Mouse (Mus musculus) cerebellum, adult 11 months (tissue): Measurements from ENCODE around the gene Pusl1.

Source experiments
- DNase-seq: peaks from one replicate; pipeline ENCODE4 v3.0.0; 2022

Pusl1 gene

DNA sequence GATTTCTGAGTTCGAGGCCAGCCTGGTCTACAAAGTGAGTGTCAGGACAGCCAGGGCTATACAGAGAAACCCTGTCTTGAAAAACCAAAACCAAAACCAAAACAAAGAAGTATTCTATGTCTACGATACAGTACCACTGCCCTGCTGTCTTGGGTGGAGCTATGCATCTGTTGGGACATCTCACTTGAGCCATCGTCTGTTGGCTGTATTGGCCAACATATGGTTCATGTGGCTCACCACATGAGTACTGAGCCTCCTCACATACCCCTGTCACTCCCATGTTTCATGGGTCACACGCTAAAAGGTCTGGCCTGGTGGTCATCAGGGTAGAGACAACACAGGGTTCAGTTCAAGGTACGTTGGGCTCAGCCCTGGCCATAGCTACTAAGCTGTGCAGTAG lies 5.3 kb downstream of the Pusl1 start:
- DNase-seq = no peak

DNA sequence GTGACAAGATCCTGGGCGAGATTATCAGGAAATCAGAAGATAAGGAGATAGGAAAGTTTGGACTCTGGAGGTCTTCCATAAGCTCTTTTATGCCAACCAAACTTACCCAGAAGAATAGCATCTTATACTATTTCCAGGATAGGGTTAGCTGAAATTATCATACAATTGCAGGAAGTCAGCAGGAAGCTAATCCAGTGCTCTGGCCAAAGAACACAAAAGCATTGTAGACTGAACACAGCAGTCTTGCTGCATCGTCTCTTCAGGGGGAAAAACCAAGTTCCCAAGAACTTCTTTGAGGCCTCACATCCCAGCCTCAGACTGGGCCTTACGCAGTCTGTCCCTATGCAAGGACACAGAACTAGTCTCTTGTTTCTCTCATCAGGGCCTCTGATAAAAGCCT lies 8.0 kb downstream of the Pusl1 start:
- no peak for DNase-seq

DNA sequence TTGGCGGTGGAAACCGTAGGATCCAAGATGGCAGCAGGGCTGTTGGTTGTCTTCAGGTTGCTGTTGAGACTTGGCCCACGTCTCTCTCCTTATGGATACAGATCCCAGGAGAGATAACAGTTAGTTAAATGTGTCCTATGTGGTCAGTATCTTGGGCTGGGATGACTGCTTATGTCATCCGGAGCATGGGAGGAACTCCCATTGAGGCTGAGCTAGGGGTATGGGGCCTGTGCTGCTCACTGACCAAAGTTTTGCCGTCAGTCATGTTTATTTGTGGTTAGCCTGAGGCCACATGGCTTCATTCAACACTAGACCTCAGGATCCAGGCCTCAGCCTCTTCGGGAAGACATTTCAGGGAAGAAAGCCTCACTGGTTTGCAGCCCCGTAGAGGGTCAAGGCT lies 20.2 kb downstream of the Pusl1 start:
- peak; percentile 4 for DNase-seq

GRCm38 (mm10) chr4:155869317-155870033 lies 22.1 kb downstream of the Pusl1 start, which contains the start of the genes Cptp and Ints11:
Gene Cptp (minus strand): TSS chr4:155869440.
Gene Ints11 (plus strand): TSS chr4:155869546.
- DNase-seq = peak; percentile 95

- no peak for DNase-seq
Observed at GRCm38 (mm10) chr4:155868614-155869298, 22.8 kb downstream of the Pusl1 start.

DNA sequence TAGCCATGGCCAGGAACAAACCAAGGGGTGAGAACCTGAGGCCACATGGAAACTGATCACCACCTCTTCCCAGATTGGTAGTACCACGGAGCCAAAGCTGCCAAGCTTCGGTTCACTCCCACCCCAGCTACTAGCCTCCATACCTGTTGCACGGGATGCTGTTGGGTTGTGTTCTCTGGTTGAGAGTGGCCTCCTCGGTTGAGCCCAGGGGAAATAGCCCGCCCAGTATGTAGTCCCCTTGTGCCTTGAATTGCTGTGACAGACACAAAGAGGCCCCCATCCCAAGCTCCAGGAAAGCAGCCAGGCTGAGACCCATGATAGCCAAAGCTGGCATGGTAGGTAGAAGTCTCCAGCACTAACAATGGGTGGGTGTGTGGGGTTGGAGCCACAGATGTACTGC lies 28.6 kb downstream of the Pusl1 start, which contains the start of gene Tas1r3:
Gene Tas1r3, minus strand, starts transcription at position 362 of the 400 bp plus-strand sequence.
- DNase-seq = peak; percentile 6

DNA sequence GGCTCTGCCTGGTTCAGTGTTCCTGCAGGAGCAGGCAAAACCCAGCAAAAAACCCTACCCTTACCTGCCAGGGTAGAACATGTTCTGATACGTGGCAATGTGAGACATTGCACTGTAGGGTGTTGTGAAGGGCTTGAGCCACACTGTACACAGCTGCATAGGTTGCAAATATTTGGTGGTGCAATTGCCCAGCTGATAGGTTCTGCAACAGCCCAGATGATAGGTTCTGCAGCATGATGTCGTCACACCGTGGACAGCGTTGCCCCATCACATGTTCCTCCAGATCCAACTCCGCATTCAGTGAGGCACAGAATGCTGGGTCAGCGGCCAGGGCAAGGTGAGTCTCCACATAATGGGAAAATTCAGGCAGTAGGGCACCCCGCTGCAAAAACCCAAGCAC lies 29.8 kb downstream of the Pusl1 start:
- no peak for DNase-seq

GRCm38 (mm10) chr4:155859318-155859717 lies 32.3 kb downstream of the Pusl1 start:
- DNase-seq = no peak

DNA sequence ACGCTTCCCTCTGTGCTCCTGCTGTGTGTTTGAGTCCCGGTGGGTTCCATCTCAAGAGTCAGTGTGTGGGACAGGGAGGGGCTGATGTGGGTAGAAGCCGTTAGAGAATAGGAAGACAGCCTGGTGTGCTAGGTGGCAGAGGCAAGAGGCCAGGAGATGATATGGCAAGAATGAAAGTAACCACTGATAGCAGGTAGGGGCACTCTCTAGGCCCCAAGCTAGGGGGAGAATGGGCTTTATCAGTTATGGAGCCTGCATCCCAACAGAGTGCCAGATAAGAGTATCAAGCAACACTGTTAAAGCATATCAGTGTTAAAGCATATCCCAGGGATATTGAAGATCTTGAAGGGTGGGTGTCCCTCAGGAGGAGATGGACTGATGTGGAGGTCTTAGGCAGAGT lies 34.7 kb downstream of the Pusl1 start:
- DNase-seq = no peak

GRCm38 (mm10) chr4:155856071-155856470 lies 35.5 kb downstream of the Pusl1 start:
- DNase-seq = no peak

GRCm38 (mm10) chr4:155854991-155855390 lies 36.6 kb downstream of the Pusl1 start:
- DNase-seq = no peak

DNA sequence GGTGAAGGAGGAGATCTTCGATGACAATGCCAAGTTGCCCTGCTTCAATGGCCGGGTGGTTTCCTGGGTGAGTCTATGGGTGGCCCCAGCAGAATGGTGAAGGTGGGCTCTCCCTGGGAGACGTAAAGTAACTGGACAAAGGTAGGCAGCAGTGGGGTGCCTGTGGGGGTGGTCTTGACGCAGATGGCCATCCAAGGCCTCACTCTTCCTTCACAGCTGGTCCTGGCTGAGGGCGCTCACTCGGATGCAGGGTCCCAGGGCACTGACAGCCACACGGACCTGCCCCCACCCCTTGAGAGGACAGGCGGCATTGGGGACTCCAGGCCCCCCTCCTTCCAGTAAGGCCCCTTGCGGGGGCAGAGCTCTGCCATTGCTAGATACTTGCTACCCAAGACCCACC lies 38.2 kb downstream of the Pusl1 start:
- DNase-seq = no peak

GRCm38 (mm10) chr4:155851951-155852411 lies 39.6 kb downstream of the Pusl1 start:
- DNase-seq = peak; percentile 53

DNA sequence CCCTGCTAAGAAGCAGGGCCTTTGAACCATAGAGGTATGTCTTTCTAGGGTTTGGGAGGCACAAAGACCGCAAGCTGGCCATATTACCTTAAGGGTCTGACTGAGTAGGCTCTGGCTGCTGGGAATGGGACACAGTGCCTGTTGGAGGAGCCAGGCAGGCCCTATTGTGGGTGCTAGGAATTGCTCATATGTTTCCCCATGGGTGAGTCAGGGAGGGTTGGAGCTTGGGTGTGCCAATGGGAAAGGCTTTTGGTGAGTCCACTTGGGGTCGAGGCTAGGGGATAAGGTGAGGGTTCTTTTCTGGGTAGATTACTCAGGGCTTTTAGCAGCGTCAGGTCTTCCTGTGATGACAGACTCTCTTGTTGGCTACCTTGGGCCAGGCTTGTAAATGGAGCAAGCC lies 40.2 kb downstream of the Pusl1 start:
- DNase-seq = no peak

DNA sequence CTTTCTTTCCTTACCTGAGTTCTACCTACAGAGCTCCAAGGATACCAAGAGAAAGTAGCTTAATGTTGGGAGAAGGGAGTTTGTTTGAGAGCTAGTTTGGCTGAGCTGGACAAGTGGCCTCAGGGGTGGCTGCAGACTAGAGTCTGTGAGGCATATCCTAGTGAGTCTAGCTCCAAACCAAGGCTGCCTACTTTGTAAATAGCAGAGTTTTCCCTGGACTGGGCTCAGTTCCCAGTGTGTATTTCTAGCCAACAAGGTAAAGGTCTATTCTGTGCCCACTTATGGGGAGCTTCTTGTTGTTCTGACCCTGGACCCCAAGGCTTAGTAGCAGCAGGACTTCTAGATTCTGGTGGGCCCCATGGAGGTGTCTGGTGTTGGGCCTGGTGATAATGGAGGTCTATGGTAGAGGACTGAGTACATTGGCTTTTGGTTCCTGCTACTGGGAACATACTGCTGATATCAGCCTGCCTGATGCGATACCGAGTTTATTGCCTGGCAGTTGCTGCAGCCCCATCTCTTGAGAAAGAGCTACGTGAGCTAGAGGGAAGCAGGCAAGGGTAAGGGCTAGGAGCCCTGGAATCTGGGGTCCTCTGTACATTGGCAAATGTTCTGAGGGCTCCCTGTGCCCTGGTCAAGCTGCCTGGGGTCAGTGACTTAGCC lies 41.7 kb downstream of the Pusl1 start:
- DNase-seq = no peak

- no peak for DNase-seq
Observed at GRCm38 (mm10) chr4:155849391-155849790, 42.2 kb downstream of the Pusl1 start.

DNA sequence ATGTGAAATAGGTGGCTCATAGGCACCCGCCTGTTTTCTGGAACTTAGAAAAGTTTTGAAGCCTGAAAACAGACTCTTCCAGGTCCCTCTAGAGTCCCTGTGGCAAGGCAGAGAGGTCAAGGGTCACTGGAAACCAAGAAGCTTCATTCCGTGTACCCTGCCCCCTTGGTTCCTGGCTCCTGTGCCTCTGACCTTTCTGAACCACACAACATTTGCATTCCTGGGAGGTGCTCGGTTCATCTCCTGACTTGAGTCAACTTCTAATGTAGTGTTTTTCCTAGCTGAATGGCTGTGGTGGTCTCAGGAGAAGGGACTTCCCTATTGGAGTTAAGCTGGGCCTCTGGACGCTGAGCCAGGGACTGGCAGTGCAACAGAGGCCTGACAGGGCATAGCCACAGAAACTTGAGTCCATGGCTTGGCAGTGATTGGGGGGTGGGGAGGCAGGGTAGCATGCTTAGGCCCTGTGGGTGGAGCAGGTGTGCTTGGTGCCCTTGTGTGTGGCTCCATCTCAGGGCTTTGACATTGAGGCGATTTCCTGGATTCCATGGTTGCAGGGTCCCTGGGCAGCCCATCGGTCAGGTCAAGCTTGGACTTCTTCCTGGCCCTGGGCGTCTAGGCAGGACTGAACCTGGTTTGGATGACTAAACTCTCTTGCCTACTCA lies 43.0 kb downstream of the Pusl1 start:
- DNase-seq = no peak

GRCm38 (mm10) chr4:155847591-155848352 lies 43.8 kb downstream of the Pusl1 start:
- no peak for DNase-seq

- peak; percentile 93 for DNase-seq
Observed at GRCm38 (mm10) chr4:155846871-155847578, 44.6 kb downstream of the Pusl1 start, which contains the start of gene Dvl1. Gene Dvl1 (plus strand): TSS chr4:155847402.

DNA sequence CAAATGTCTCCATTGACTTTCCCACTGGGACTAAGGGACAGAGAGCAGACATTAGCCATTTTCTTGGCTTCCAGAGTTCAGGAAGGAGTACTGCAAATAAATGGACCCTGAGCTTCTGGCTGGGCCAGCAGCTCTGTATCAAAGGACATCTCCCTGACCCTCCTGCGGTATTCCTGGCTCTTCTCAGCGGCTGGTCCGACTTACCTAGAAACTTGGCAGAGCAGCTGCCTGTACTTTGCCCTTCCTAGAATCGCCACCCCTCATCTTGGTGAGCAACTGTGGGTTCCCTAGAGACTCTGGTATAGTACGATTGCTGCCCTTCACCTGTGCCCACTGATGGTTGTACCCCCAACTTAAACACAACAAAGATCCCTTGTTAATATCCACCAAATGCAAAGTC lies 48.4 kb downstream of the Pusl1 start:
- DNase-seq = no peak

DNA sequence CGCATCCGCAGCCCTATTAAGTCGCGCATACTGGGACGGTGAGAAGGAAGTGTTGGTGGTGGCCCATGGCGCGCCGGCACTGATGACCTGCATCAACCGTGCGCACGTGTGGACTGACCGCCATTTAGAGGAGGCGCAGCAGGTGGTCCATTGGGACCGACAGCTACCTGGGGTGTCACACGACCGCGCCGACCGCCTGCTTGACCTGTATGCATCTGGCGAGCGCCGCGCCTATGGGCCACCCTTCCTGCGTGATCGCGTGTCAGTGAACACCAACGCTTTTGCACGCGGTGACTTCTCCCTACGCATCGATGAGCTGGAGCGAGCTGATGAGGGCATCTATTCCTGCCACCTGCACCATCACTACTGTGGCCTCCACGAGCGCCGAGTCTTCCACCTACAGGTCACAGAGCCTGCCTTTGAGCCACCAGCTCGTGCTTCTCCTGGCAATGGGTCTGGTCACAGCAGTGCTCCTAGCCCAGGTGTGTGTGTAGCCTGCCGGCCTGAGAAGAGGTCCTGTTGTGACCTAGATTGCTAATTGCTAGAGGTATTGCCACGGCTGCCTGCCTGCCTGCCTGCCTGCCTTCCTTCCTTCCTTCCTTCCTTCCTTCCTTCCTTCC lies 49.8 kb downstream of the Pusl1 start:
- peak; percentile 46 for DNase-seq
